Mouse (Mus musculus): ENCODE measurements at regions not wholly inside any gene's neighbourhood (a gene's known extent, or its start where the extent isn't known, plus 50 kb on each side); places are given as distances from the start of the nearest gene placed in this dataset.

- ATAC-seq (ENCODE audit: extremely low read depth, insufficient number of reproducible peaks, low FRiP score, poor library complexity, severe bottlenecking): no peak
Observed at GRCm38 (mm10) chr10:98529565-98529964, 384.6 kb upstream of the Atp2b1 start.

GRCm38 (mm10) chr10:98531425-98531824, 382.8 kb upstream of the Atp2b1 start:
- no peak for ATAC-seq (ENCODE audit: extremely low read depth, insufficient number of reproducible peaks, low FRiP score, poor library complexity, severe bottlenecking)

- no peak for ATAC-seq (ENCODE audit: extremely low read depth, insufficient number of reproducible peaks, low FRiP score, poor library complexity, severe bottlenecking)
Observed at GRCm38 (mm10) chr10:98538706-98539105, 375.5 kb upstream of the Atp2b1 start.

GRCm38 (mm10) chr10:98541062-98541461, 373.1 kb upstream of the Atp2b1 start:
- ATAC-seq (ENCODE audit: extremely low read depth, insufficient number of reproducible peaks, low FRiP score, poor library complexity, severe bottlenecking): no peak

GRCm38 (mm10) chr10:98542072-98542471, 372.1 kb upstream of the Atp2b1 start:
- ATAC-seq (ENCODE audit: extremely low read depth, insufficient number of reproducible peaks, low FRiP score, poor library complexity, severe bottlenecking): no peak

GRCm38 (mm10) chr10:98543253-98543997, 370.8 kb upstream of the Atp2b1 start:
- ATAC-seq (ENCODE audit: extremely low read depth, insufficient number of reproducible peaks, low FRiP score, poor library complexity, severe bottlenecking): no peak

- ATAC-seq (ENCODE audit: extremely low read depth, insufficient number of reproducible peaks, low FRiP score, poor library complexity, severe bottlenecking): no peak
Observed at GRCm38 (mm10) chr10:98543998-98544349, 370.2 kb upstream of the Atp2b1 start.

- no peak for ATAC-seq (ENCODE audit: extremely low read depth, insufficient number of reproducible peaks, low FRiP score, poor library complexity, severe bottlenecking)
Observed at GRCm38 (mm10) chr10:98554575-98554974, 359.6 kb upstream of the Atp2b1 start.

GRCm38 (mm10) chr10:98557470-98558060, 356.6 kb upstream of the Atp2b1 start:
- ATAC-seq (ENCODE audit: extremely low read depth, insufficient number of reproducible peaks, low FRiP score, poor library complexity, severe bottlenecking): no peak

GRCm38 (mm10) chr10:98558560-98558959, 355.6 kb upstream of the Atp2b1 start:
- no peak for ATAC-seq (ENCODE audit: extremely low read depth, insufficient number of reproducible peaks, low FRiP score, poor library complexity, severe bottlenecking)

- no peak for ATAC-seq (ENCODE audit: extremely low read depth, insufficient number of reproducible peaks, low FRiP score, poor library complexity, severe bottlenecking)
Observed at GRCm38 (mm10) chr10:98562297-98562912, 351.8 kb upstream of the Atp2b1 start.

GRCm38 (mm10) chr10:98572782-98573536, 341.2 kb upstream of the Atp2b1 start:
- ATAC-seq (ENCODE audit: extremely low read depth, insufficient number of reproducible peaks, low FRiP score, poor library complexity, severe bottlenecking): no peak

GRCm38 (mm10) chr10:98577040-98577439, 337.2 kb upstream of the Atp2b1 start:
- ATAC-seq (ENCODE audit: extremely low read depth, insufficient number of reproducible peaks, low FRiP score, poor library complexity, severe bottlenecking): no peak

- no peak for ATAC-seq (ENCODE audit: extremely low read depth, insufficient number of reproducible peaks, low FRiP score, poor library complexity, severe bottlenecking)
Observed at GRCm38 (mm10) chr10:98584776-98585175, 329.4 kb upstream of the Atp2b1 start.

- ATAC-seq (ENCODE audit: extremely low read depth, insufficient number of reproducible peaks, low FRiP score, poor library complexity, severe bottlenecking): no peak
Observed at GRCm38 (mm10) chr10:98589726-98590125, 324.5 kb upstream of the Atp2b1 start.

- ATAC-seq (ENCODE audit: extremely low read depth, insufficient number of reproducible peaks, low FRiP score, poor library complexity, severe bottlenecking): no peak
Observed at GRCm38 (mm10) chr10:98592154-98592553, 322.1 kb upstream of the Atp2b1 start.

GRCm38 (mm10) chr10:98593910-98594309, 320.3 kb upstream of the Atp2b1 start:
- ATAC-seq (ENCODE audit: extremely low read depth, insufficient number of reproducible peaks, low FRiP score, poor library complexity, severe bottlenecking): no peak

- ATAC-seq (ENCODE audit: extremely low read depth, insufficient number of reproducible peaks, low FRiP score, poor library complexity, severe bottlenecking): no peak
Observed at GRCm38 (mm10) chr10:98608221-98608941, 305.8 kb upstream of the Atp2b1 start.

- ATAC-seq (ENCODE audit: extremely low read depth, insufficient number of reproducible peaks, low FRiP score, poor library complexity, severe bottlenecking): no peak
Observed at GRCm38 (mm10) chr10:98610708-98611107, 303.5 kb upstream of the Atp2b1 start.

All from neutrophil, adult 5-6 weeks (primary cell).